Mouse (Mus musculus): ENCODE measurements around the gene Snrpb2. TPM values are rescaled to one million over a fixed set of nuclear protein-coding genes. Genes with fewer than 3 reads are reported as not detected.

The Snrpb2 gene
- total and polyA plus RNA-seq, 3 experiments, result 31.0 to 201 (median 116) TPM

- peaks cover 2 to 3% of the 10 kb centered on the region in 2 experiments; a peak in 1 of 4 replicates for H3K4me1 ChIP-seq (ENCODE audit: control insufficient read depth in 1 of 2, insufficient read depth in 2 of 2)
- no peaks in the 10 kb centered on the region for H3K36me3 ChIP-seq (replicated peaks in 1 of 2; ENCODE audit: control insufficient read depth in 1 of 2, insufficient read depth in 1 of 2, low read length in 1 of 2)
- in situ Hi-C loops (cut with MboI; ENCODE audit: low pct_ligation_motif_present, low pct_unique_long_range_greater_than_20kb, low sequenced_read_pairs), result no loop called here
- no peaks in the 10 kb centered on the region for H3K79me2 ChIP-seq (replicated peaks; ENCODE audit: control insufficient read depth, extremely low read depth, insufficient read depth, poor library complexity, severe bottlenecking)
- H3K4me2 ChIP-seq (ENCODE audit: insufficient read depth, low read depth, poor library complexity, severe bottlenecking), result no peak overlapping the region
- TF ChIP-seq MAZ (IDR thresholded peaks at IDR 0.05; ENCODE audit: low read depth, low read length), result no peak
- TF ChIP-seq JUN (IDR thresholded peaks at IDR 0.05; ENCODE audit: insufficient read depth, low read depth, low read length), result no peak
- TF ChIP-seq USF2 (conservative IDR thresholded peaks at IDR 0.05; ENCODE audit: low read depth, low read length), result no peak
- no peak for TF ChIP-seq RAD21 (IDR thresholded peaks at IDR 0.05; ENCODE audit: low read depth, low read length)
- no peak for TF ChIP-seq EP300 (IDR thresholded peaks at IDR 0.05; ENCODE audit: low read length)
- TF ChIP-seq USF1 (IDR thresholded peaks at IDR 0.05; ENCODE audit: low read depth, low read length), result no peak
- no peak for TF ChIP-seq RCOR1 (conservative IDR thresholded peaks at IDR 0.05; ENCODE audit: low read depth, low read length)
- no peak for TF ChIP-seq ZC3H11A (IDR thresholded peaks at IDR 0.05; ENCODE audit: low read depth, low read length)
- TF ChIP-seq MXI1 (IDR thresholded peaks at IDR 0.05; ENCODE audit: low read depth, low read length), result no peak
- TF ChIP-seq ZMIZ1 (IDR thresholded peaks at IDR 0.05; ENCODE audit: low read depth, low read length), result no peak
- no peak for TF ChIP-seq UBTF (IDR thresholded peaks at IDR 0.05; ENCODE audit: low read depth, low read length)
- no peak for TF ChIP-seq CHD2 (IDR thresholded peaks at IDR 0.05; ENCODE audit: low read length)
- no peak for TF ChIP-seq MAX (IDR thresholded peaks at IDR 0.05; ENCODE audit: low read length)
- no peak for TF ChIP-seq ZNF384 (IDR thresholded peaks at IDR 0.05; ENCODE audit: low read depth, low read length)
- dilution Hi-C loops (cut with MboI; ENCODE audit: extremely low pct_ligation_motif_present, extremely low pct_unique_long_range_greater_than_20kb, low sequenced_read_pairs), result no loop called here
- H3K9ac ChIP-seq (ENCODE audit: insufficient read depth, low read depth), result no peak overlapping the region
- H3K9me3 ChIP-seq (replicated peaks; ENCODE audit: low read length), result no peaks in the 10 kb centered on the region
- no peak for DNase-seq (ENCODE audit: extremely low read depth)
- no peak overlapping the region for H3K4me3 ChIP-seq (replicated peaks in 1 of 3; ENCODE audit: low read depth in 2 of 3, low read length in 2 of 3, poor library complexity in 1 of 3)
- H3K27ac ChIP-seq (ENCODE audit: insufficient read depth, low read depth), result no peak overlapping the region
- H3K27me3 ChIP-seq (replicated peaks), result peaks cover 1% of the 10 kb centered on the region
These were observed 43.1 kb upstream of the Snrpb2 start for GRCm38 (mm10) chr2:143019727-143020126.

GRCm38 (mm10) chr2:143023331-143023730 lies 39.5 kb upstream of the Snrpb2 start:
- H3K27me3 ChIP-seq (replicated peaks), result no peaks in the 10 kb centered on the region
- no peak for DNase-seq (ENCODE audit: extremely low read depth)
- H3K9me3 ChIP-seq (replicated peaks; ENCODE audit: low read length), result no peaks in the 10 kb centered on the region
- no peak overlapping the region for H3K4me2 ChIP-seq (ENCODE audit: insufficient read depth, low read depth, poor library complexity, severe bottlenecking)
- in situ Hi-C loops (cut with MboI; ENCODE audit: low pct_ligation_motif_present, low pct_unique_long_range_greater_than_20kb, low sequenced_read_pairs) (no loop called here), dilution Hi-C loops (cut with MboI; ENCODE audit: extremely low pct_ligation_motif_present, extremely low pct_unique_long_range_greater_than_20kb, low sequenced_read_pairs) (no loop called here)
- no peaks in the 10 kb centered on the region for H3K36me3 ChIP-seq (replicated peaks in 1 of 2; ENCODE audit: control insufficient read depth in 1 of 2, insufficient read depth in 1 of 2, low read length in 1 of 2)
- 0 out of 2 replicates have a peak, but pooled peaks have one; percentile 10 for TF ChIP-seq IRF4 (IDR thresholded peaks at IDR 0.05; ENCODE audit: low read depth, low read length)
- TF ChIP-seq NELFE (IDR thresholded peaks at IDR 0.05; ENCODE audit: low read depth, low read length), result no peak
- no peak overlapping the region for H3K9ac ChIP-seq (ENCODE audit: insufficient read depth, low read depth)
- no peak overlapping the region for H3K4me3 ChIP-seq (replicated peaks in 1 of 3; ENCODE audit: low read depth in 2 of 3, low read length in 2 of 3, poor library complexity in 1 of 3)
- peaks cover 2 to 3% of the 10 kb centered on the region in 2 experiments; a peak in 1 of 4 replicates for H3K4me1 ChIP-seq (ENCODE audit: control insufficient read depth in 1 of 2, insufficient read depth in 2 of 2)
- no peaks in the 10 kb centered on the region for H3K79me2 ChIP-seq (replicated peaks; ENCODE audit: control insufficient read depth, extremely low read depth, insufficient read depth, poor library complexity, severe bottlenecking)
- no peak overlapping the region for H3K27ac ChIP-seq (ENCODE audit: insufficient read depth, low read depth)
